Mouse (Mus musculus) retina, postnatal 7 days (tissue): ENCODE measurements around the gene Ctnnbl1.

Experiments
- DNase-seq: peaks from one replicate; pipeline ENCODE4 v3.0.0-alpha.2; 2012; ENCODE audit warnings: low read depth, low spot score

Gene Ctnnbl1

GRCm38 (mm10) chr2:157932655-157933054, 195.5 kb downstream of the Ctnnbl1 start:
- no peak for DNase-seq

- no peak for DNase-seq
Measured at GRCm38 (mm10) chr2:157935444-157936171, 198.4 kb downstream of the Ctnnbl1 start.

GRCm38 (mm10) chr2:157936676-157937075, 199.5 kb downstream of the Ctnnbl1 start:
- no peak for DNase-seq

DNA sequence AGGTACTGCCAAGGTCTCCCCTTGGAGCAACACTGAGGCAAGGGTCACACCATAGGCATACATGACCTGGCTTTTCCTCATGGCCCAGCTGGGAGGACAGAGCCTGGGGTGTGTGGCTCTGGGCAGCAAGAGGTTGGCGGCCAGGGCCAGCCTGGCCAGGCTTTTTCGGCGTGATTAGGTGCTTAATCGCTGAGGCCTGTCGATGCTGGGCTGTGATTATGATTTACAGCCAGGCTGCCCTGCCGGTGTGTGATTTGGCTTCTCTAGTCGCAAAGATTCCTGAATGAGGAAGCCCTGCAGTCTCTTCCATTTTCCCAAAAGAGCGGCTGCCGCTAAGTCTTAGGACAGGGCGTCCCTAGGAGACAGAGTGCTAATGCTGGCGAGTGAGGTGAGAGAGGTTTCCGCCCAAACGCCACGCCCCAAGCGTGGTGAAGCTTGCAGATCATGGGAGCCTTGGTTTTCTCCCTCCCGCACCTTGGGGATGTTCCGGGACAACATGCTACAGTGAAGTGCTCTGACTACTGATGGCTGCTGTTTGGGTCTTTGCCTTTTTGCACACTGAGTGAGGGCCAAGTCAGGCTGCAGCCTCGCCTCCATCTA, 203.5 kb downstream of the Ctnnbl1 start:
- no peak for DNase-seq
